Mouse (Mus musculus) left cerebral cortex, adult 2 months (tissue): ENCODE results near the gene Adipor1. TPM values are rescaled to one million over a fixed set of nuclear protein-coding genes. Genes with fewer than 3 reads are reported as not detected.

Source experiments
- DNase-seq, 2 experiments: peaks; one replicate each; pipeline ENCODE4 v3.0.0; 2021 to 2022; ENCODE audit warnings: low spot score in 2 of 2, mixed read lengths in 1 of 2; ENCODE audit errors: extremely low spot score in 1 of 2
- H3K27ac ChIP-seq: fragments of 200-600 bp; 2 replicates; pipeline ENCODE4 v1.8.1; 2022
- H3K4me3 ChIP-seq: fragments of 200-600 bp; 2 replicates; pipeline ENCODE4 v1.8.1; 2022
- CTCF ChIP-seq: fragments of 200-600 bp; IDR thresholded peaks from 2 replicates; pipeline ENCODE4 v1.8.1; 2022; ENCODE audit warnings: antibody characterized with exemption, mild to moderate bottlenecking, moderate library complexity
- intact Hi-C: fragments of 180-260 bp; cut with DNase I; formaldehyde crosslinking; loops from one replicate; pipeline ENCODE4 v1.15.1; 2025
- total RNA-seq, 2 experiments: library from RNA; stranded (reverse); gene quantifications; 2 replicates each; pipeline ENCODE4 v1.2.3; 2021

Gene Adipor1
- total RNA-seq, 2 experiments from 2014 or later: 55.9 to 58.2 TPM

DNA sequence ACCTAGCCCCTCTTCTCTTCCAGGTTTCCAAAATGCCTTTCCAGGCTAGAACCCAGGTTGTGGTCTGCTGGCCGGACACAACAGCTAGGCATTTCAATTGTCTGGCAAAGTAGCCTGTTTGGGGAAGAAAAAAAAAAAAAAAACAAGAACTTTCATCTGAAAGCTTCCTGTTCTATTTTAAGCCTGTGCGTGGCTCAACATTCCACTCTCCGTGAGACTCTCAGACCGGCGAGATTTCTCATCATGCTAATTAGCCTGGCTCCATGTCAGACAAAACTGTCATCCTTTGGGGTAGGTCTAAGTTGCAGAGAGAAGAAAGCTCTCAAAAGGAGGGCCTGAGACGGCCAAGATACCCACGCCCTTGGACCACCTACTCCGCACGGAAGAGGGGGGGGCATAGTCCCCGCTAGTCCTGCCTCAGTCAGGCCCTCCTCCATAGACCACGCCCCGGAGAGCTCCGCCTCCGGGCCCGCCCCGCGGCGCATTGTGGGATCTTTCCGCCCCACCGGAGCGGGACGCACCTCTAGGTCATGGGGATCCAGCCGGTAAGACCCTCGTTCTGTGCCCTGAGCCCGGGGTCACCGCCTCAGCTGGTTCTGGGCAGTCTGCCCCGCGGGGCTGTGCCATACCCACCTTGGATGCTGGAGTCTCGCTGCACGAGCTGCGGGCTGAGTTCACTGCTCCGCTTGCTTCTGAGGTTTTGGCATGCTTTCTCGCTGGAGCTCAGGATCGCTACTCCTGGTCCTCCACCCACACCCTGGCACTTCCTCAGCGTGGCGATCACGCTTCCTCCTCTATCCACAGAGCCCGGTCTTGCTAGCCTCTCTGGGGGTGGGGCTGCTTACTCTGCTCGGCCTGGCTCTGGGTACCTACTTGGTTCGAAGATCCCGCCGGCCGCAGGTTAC, 9.4 kb upstream of the Adipor1 start, which contains the start of gene Cyb5r1:
Gene Cyb5r1, plus strand, starts transcription at position 51 of the 905 bp plus-strand sequence.
- DNase-seq: peak; percentile 58 to 64
- Histone ChIP-seq H3K27ac (peak within 1 kb of the TSS; percentile 4), H3K4me3 (peak within 1 kb of the TSS; percentile 85)
- TF ChIP-seq CTCF: no peak
- intact Hi-C loops: no loop called here

GRCm38 (mm10) chr1:134406414-134406771, 8.8 kb upstream of the Adipor1 start:
- DNase-seq: no peak
- no peak for TF ChIP-seq CTCF
- intact Hi-C loops: no loop called here
- Histone ChIP-seq H3K4me3 (peak overlapping the region; percentile 85), H3K27ac (no peak overlapping the region)

DNA sequence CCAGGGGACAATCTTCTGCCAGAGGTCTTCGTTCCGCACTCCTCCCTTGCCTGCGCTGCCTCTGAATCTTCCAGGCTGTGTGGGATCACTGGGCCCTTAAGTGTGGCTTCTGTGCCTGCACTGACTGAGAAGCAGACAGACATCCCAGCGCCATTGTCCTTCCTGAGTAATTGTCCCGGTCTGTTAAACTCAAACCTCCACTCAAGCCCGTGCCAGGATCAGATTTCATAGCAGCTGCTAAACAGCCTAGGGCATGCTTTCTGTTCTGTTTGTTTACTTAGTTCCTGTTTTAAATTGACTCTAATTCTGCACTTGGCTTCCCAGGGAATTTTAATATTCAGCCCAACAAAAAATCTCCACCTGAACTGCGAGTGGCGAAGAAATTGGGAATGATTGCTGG, 7.1 kb upstream of the Adipor1 start:
- DNase-seq: no peak
- no peak overlapping the region for H3K27ac ChIP-seq
- intact Hi-C loops: no loop called here
- no peak for TF ChIP-seq CTCF
- no peak overlapping the region for H3K4me3 ChIP-seq

DNA sequence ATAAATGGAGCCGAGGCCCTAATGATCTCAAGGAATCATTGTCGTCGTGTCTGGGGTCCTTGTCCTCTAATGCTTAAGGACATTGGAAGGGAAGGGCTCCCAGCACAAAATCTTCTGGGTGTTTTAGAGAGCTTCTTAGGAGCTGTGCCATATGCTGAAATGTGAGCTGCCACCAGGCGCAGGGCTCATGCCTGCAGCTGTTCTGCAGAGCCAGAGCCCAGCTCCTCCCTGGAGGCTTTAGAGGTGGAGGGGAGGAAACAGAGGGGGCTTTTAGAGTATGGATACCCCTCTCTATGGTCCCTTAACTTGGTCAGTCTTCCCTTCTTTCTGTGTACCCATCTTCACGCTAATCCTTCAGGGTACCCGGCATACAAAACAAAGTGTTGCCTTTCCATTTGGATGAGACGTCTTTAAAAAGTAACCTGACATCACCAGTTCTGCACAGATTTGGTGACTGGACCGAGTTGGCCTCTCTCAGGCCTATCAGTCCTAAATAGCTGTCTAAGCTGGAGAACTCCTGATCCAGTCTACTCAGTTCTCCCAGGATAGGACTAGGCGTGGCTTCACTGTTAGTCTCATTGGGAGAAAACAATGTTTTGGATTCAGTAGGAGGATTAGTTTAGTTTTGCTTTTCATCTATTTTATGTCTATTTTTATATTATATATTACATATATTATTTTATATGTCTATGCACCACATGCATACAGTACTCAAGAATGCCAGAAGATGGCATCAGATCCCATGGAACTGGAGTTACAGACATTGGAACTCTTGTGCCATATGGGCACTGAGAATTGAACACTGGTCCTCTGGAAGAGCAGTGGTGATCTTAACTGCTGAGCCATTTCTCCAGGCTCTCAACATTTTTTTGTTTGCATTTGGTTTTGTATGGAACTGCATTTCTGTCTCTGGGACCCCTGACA, 3.2 kb upstream of the Adipor1 start:
- Histone ChIP-seq H3K27ac (no peak overlapping the region), H3K4me3 (no peak overlapping the region)
- no peak for DNase-seq
- TF ChIP-seq CTCF: no peak; the same call in none of the 2 replicates
- intact Hi-C loops: no loop called here

GRCm38 (mm10) chr1:134414038-134414437, 1.1 kb upstream of the Adipor1 start:
- Histone ChIP-seq H3K27ac (no peak overlapping the region), H3K4me3 (no peak overlapping the region)
- intact Hi-C loops: loop anchor here (2.0 kb wide), 2 partner anchors 51 to 81 kb away; partner anchors contain the start of gene Rabif
- no peak for DNase-seq
- no peak for TF ChIP-seq CTCF

DNA sequence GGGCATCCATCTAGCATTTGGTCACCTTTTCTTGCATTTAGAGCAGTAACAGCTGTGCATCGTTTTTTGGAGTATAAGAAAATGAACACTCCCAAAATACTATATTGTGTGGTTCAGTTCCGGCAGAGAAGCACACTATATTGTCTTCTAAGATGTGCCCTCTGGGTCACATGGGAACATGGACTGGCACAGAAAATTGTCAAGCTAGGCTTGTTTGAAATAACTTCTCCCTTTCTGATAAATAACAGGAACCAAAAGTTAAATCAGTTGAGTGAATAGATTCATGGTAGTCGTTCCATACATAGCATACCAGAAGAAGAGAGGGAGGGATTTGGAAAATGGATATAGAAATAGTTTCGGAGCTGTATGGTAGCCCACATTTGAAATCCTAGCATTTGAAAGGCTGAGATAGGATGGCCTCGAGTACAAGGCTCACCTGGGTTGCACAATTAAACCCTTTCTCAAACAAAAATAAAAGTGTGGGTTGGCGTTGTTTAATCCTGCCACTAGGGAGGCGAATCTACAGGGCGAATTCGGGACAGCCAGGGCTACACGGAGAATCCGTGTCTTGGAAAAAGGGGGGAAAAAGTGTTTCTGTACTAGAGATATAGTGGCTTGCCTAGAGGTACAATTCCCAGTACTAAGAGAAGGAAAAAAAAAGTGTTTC, 544 bp upstream of the Adipor1 start:
- intact Hi-C loops: loop anchor here (2.0 kb wide), 2 partner anchors 52 to 80 kb away; partner anchors contain the start of gene Rabif

GRCm38 (mm10) chr1:134418414-134418975, 3.3 kb downstream of the Adipor1 start:
- no peak for TF ChIP-seq CTCF

More for the DNA sequence above, 544 bp upstream of the Adipor1 start:
- TF ChIP-seq CTCF: peak; percentile 25
- Histone ChIP-seq H3K4me3 (peak overlapping the region; percentile 95), H3K27ac (peak overlapping the region; percentile 80)
- DNase-seq: no peak

DNA sequence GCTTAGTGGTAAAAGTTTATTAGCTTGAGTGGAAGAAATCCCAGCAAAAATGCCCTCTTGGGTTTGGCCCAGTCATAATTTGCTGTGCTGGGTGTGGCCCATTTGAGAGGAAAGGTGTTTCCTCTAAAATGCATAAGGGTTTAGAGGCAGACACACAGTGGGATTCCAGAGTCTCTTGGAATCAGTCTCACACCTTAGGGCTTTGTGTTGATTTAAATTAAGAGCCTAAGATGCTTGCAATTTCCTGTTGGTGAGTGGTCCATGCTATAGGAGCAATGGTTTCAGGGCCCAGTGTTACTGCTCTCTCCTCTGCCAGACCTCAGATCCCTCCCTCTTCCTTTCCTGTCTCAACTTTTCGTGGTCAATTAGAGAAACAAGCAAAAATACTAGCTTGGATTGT, 4.0 kb downstream of the Adipor1 start:
- intact Hi-C loops: no loop called here
- no peak for DNase-seq
- no peak for TF ChIP-seq CTCF
- Histone ChIP-seq H3K4me3 (no peak overlapping the region), H3K27ac (no peak overlapping the region)

More at GRCm38 (mm10) chr1:134418414-134418975, 3.3 kb downstream of the Adipor1 start:
- no peak for DNase-seq
- intact Hi-C loops: no loop called here
- H3K27ac ChIP-seq: no peak overlapping the region
- H3K4me3 ChIP-seq: no peak overlapping the region

- intact Hi-C loops: no loop called here
- no peak for TF ChIP-seq CTCF
- Histone ChIP-seq H3K4me3 (no peak overlapping the region), H3K27ac (no peak overlapping the region)
- no peak for DNase-seq
Observed at GRCm38 (mm10) chr1:134419751-134420458, 4.7 kb downstream of the Adipor1 start.

DNA sequence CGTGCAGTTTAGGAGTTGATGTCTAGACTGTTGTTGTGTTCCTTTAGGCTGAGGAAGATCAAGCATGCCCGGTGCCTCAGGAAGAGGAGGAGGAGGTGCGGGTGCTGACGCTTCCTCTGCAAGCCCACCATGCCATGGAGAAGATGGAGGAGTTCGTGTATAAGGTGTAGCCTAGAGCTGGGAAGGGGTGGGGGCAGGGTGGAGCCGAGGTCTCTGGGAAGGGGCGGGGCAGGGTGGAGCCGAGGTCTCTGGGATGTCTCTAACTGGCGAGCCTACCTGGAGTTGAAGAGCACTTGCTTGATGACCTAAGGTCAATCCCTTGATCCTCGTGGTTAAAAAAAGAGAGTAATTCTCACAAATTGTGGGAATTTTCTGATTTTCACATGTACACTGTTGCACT, 8.7 kb downstream of the Adipor1 start:
- no peak overlapping the region for H3K4me3 ChIP-seq
- no peak for TF ChIP-seq CTCF
- intact Hi-C loops: no loop called here

GRCm38 (mm10) chr1:134426289-134426688, 11.1 kb downstream of the Adipor1 start:
- no peak for DNase-seq
- intact Hi-C loops: no loop called here
- Histone ChIP-seq H3K4me3 (no peak overlapping the region), H3K27ac (no peak overlapping the region)
- no peak for TF ChIP-seq CTCF

More for the DNA sequence above, 8.7 kb downstream of the Adipor1 start:
- no peak for DNase-seq
- H3K27ac ChIP-seq: no peak overlapping the region
